Mouse (Mus musculus): ENCODE results near the gene Olfr643.

Gene Olfr643

GRCm38 (mm10) chr7:104143179-104143578, 6.0 kb upstream of the Olfr643 start, which contains the start of gene Ubqln3:
Gene Ubqln3, minus strand, starts transcription at chr7:104143279.
- no peaks in the 10 kb centered on the region for H3K27me3 ChIP-seq (ENCODE audit: insufficient read depth, low read length)
- no peaks in the 10 kb centered on the region for H3K9me3 ChIP-seq (ENCODE audit: low read length)
- no peaks in the 10 kb centered on the region for H3K36me3 ChIP-seq (ENCODE audit: insufficient read depth, low read length)
- TF ChIP-seq POU5F1 (IDR thresholded peaks at IDR 0.05; ENCODE audit: borderline replicate concordance, low read length) (no peak), NANOG (IDR thresholded peaks at IDR 0.05; ENCODE audit: borderline replicate concordance, low read length) (no peak), CTCF (conservative IDR thresholded peaks at IDR 0.05; ENCODE audit: low read length) (no peak)
- no peak within 1 kb of the TSS for H3K4me3 ChIP-seq (replicated peaks; ENCODE audit: low read length)
- no peaks in the 10 kb centered on the region for H3K4me1 ChIP-seq (replicated peaks; ENCODE audit: low read depth, low read length)

- no peak for TF ChIP-seq NANOG (IDR thresholded peaks at IDR 0.05; ENCODE audit: borderline replicate concordance, low read length)
- TF ChIP-seq CTCF (conservative IDR thresholded peaks at IDR 0.05; ENCODE audit: low read length), result no peak
- no peak for TF ChIP-seq POU5F1 (IDR thresholded peaks at IDR 0.05; ENCODE audit: borderline replicate concordance, low read length)
- no peak within 1 kb of the TSS for H3K4me3 ChIP-seq (replicated peaks; ENCODE audit: low read length)
Observed at GRCm38 (mm10) chr7:104129726-104130125, 7.5 kb downstream of the Olfr643 start, which contains the start of gene Ubqln5. Gene Ubqln5, minus strand, starts transcription at chr7:104129826.

DNA sequence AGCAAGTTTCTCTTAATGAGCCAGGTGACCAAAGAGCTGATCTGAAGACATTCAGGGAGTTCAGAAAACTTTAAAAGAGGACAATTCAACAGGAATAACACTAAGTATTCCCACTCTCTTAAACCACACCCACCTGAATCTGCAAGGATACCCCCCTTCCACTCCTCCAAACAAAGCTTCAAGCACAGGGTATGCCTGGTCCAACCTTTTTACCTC, 32.5 kb downstream of the Olfr643 start, which contains the start of gene Olfr646:
TSS of gene Olfr646 (plus strand) at position 117 of the 216 bp plus-strand sequence.
- Histone ChIP-seq H3K4me3 (replicated peaks; ENCODE audit: low read length) (no peak within 1 kb of the TSS), H3K27me3 (ENCODE audit: insufficient read depth, low read length) (no peaks in the 10 kb centered on the region), H3K9me3 (ENCODE audit: low read length) (no peaks in the 10 kb centered on the region), H3K36me3 (ENCODE audit: insufficient read depth, low read length) (no peaks in the 10 kb centered on the region), H3K4me1 (replicated peaks; ENCODE audit: low read depth, low read length) (no peaks in the 10 kb centered on the region)
- TF ChIP-seq POU5F1 (IDR thresholded peaks at IDR 0.05; ENCODE audit: borderline replicate concordance, low read length), result no peak

More at GRCm38 (mm10) chr7:104129726-104130125, 7.5 kb downstream of the Olfr643 start, which contains the start of gene Ubqln5:
- H3K36me3 ChIP-seq (ENCODE audit: insufficient read depth, low read length), result no peaks in the 10 kb centered on the region
- no peaks in the 10 kb centered on the region for H3K4me1 ChIP-seq (replicated peaks; ENCODE audit: low read depth, low read length)
- H3K9me3 ChIP-seq (ENCODE audit: low read length), result no peaks in the 10 kb centered on the region
- peaks cover 4% of the 10 kb centered on the region; the same call in 1 of the 2 replicates for H3K27me3 ChIP-seq (ENCODE audit: insufficient read depth, low read length)

DNA sequence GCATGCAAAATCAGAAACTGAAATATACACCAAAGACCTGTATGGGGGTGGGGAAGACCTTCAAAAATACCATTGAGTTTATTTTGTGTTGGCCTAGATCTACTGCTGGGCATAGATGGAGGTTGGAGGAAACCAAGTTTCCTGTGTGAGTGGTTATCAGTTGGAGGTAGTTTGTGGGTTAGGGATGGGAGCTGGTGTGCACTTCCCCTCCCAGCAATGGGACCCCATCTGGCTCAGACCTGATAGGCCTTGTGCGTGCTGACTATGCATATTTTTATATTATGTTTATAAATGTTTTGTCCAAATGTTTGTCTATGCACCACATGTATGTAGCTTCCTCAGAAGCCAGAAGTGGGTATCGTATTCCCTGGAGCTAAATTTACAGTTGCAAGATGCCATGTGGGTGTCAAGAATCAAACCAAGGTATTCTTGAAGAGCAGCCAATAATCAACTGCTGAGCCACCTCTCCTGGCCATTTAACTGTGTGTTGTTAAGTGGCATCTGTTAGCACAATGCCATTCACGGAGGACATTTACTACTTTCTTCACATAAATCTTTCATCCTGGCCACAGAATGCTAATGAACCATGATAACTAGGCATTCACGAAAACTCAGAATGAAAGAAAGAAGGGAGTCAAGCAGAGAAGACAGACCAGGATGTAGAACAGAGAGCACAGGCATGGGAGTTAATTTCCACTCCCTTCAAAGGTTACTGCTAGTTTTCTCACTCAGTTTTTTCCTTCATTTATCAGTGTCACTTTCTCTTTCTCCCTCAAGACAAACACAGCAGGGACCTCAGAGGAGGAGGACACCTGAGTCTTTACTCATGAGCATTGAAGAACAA, 33.1 kb downstream of the Olfr643 start:
- Histone ChIP-seq H3K9me3 (ENCODE audit: low read length) (no peaks in the 10 kb centered on the region), H3K36me3 (ENCODE audit: insufficient read depth, low read length) (no peaks in the 10 kb centered on the region), H3K4me3 (replicated peaks; ENCODE audit: low read length) (no peak overlapping the region), H3K4me1 (replicated peaks; ENCODE audit: low read depth, low read length) (no peaks in the 10 kb centered on the region), H3K27me3 (ENCODE audit: insufficient read depth, low read length) (no peaks in the 10 kb centered on the region)
- TF ChIP-seq NANOG (IDR thresholded peaks at IDR 0.05; ENCODE audit: borderline replicate concordance, low read length) (no peak), POU5F1 (IDR thresholded peaks at IDR 0.05; ENCODE audit: borderline replicate concordance, low read length) (no peak), CTCF (conservative IDR thresholded peaks at IDR 0.05; ENCODE audit: low read length) (no peak)

- H3K4me1 ChIP-seq (replicated peaks; ENCODE audit: low read depth, low read length), result no peaks in the 10 kb centered on the region
- no peak within 1 kb of the TSS for H3K4me3 ChIP-seq (replicated peaks; ENCODE audit: low read length)
- H3K36me3 ChIP-seq (ENCODE audit: insufficient read depth, low read length), result no peaks in the 10 kb centered on the region
- H3K9me3 ChIP-seq (ENCODE audit: low read length), result no peaks in the 10 kb centered on the region
- H3K27me3 ChIP-seq (ENCODE audit: insufficient read depth, low read length), result no peaks in the 10 kb centered on the region
- TF ChIP-seq CTCF (conservative IDR thresholded peaks at IDR 0.05; ENCODE audit: low read length) (no peak), POU5F1 (IDR thresholded peaks at IDR 0.05; ENCODE audit: borderline replicate concordance, low read length) (no peak), NANOG (IDR thresholded peaks at IDR 0.05; ENCODE audit: borderline replicate concordance, low read length) (no peak)
Observed at GRCm38 (mm10) chr7:104085365-104085764, 51.8 kb downstream of the Olfr643 start, which contains the start of gene Olfr645. Gene Olfr645, minus strand, starts transcription at chr7:104085465.

DNA sequence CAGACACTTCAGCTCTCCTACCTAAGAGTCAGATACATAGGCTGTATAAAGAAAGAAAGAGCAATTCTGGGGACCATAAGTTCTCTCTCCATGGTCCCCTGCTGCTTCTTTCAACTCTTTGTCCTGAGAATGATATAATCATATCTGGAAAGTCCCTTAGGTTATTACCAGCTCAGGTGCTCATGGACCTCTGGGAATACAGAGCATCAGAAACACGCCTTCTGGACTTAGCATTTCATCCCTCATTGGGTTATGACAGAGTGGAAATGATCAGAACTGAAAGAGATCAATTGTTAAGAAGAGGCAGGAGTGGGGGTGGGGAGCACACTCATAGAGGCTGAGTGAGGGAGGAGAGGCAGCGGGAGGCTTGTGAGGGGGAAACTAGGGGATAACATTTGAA, 65.4 kb downstream of the Olfr643 start, which contains the start of gene Olfr644:
TSS of gene Olfr644 (minus strand) at position 101 of the 400 bp plus-strand sequence.
- H3K9me3 ChIP-seq (ENCODE audit: low read length), result no peaks in the 10 kb centered on the region; the same call in 1 of the 2 replicates
- no peaks in the 10 kb centered on the region for H3K27me3 ChIP-seq (ENCODE audit: insufficient read depth, low read length)
- TF ChIP-seq POU5F1 (IDR thresholded peaks at IDR 0.05; ENCODE audit: borderline replicate concordance, low read length), result no peak
- TF ChIP-seq CTCF (conservative IDR thresholded peaks at IDR 0.05; ENCODE audit: low read length), result no peak
- H3K36me3 ChIP-seq (ENCODE audit: insufficient read depth, low read length), result no peaks in the 10 kb centered on the region
- H3K4me1 ChIP-seq (replicated peaks; ENCODE audit: low read depth, low read length), result no peaks in the 10 kb centered on the region
- H3K4me3 ChIP-seq (replicated peaks; ENCODE audit: low read length), result no peak within 1 kb of the TSS

DNA sequence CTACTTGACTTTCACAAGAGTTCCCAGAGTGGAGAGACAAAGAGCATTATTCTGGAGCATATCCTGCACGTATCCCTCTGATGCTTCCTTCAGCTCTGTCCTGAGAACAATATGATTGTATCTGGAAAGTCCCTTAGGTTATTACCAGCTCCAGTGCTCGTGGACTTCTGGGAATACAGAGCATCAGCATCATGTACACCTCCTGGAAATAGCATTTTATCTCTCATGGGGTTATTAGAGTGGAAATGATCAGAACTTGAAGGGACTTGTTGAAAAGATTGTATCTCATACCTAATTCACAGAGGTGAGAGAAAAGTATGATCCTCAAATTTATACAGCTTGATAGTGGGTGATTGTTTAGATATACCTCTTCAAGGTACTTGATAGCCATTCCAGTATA, 75.9 kb downstream of the Olfr643 start, which contains the start of gene 4930516K23Rik:
TSS of gene 4930516K23Rik (minus strand) at position 101 of the 400 bp plus-strand sequence.
- TF ChIP-seq POU5F1 (IDR thresholded peaks at IDR 0.05; ENCODE audit: borderline replicate concordance, low read length) (no peak), NANOG (IDR thresholded peaks at IDR 0.05; ENCODE audit: borderline replicate concordance, low read length) (no peak), CTCF (conservative IDR thresholded peaks at IDR 0.05; ENCODE audit: low read length) (no peak)
- no peaks in the 10 kb centered on the region for H3K36me3 ChIP-seq (ENCODE audit: insufficient read depth, low read length)
- no peak within 1 kb of the TSS for H3K4me3 ChIP-seq (replicated peaks; ENCODE audit: low read length)
- H3K27me3 ChIP-seq (ENCODE audit: insufficient read depth, low read length), result no peaks in the 10 kb centered on the region
- H3K9me3 ChIP-seq (ENCODE audit: low read length), result no peaks in the 10 kb centered on the region
- H3K4me1 ChIP-seq (replicated peaks; ENCODE audit: low read depth, low read length), result no peaks in the 10 kb centered on the region

- Histone ChIP-seq H3K27me3 (ENCODE audit: insufficient read depth, low read length) (no peaks in the 10 kb centered on the region), H3K9me3 (ENCODE audit: low read length) (no peaks in the 10 kb centered on the region)
Observed at GRCm38 (mm10) chr7:104059215-104059614, 78.0 kb downstream of the Olfr643 start.

More at GRCm38 (mm10) chr7:104059215-104059614, 78.0 kb downstream of the Olfr643 start:
- Histone ChIP-seq H3K4me1 (replicated peaks; ENCODE audit: low read depth, low read length) (no peaks in the 10 kb centered on the region), H3K36me3 (ENCODE audit: insufficient read depth, low read length) (no peaks in the 10 kb centered on the region), H3K4me3 (replicated peaks; ENCODE audit: low read length) (no peak overlapping the region)
- TF ChIP-seq CTCF (conservative IDR thresholded peaks at IDR 0.05; ENCODE audit: low read length) (no peak), POU5F1 (IDR thresholded peaks at IDR 0.05; ENCODE audit: borderline replicate concordance, low read length) (no peak), NANOG (IDR thresholded peaks at IDR 0.05; ENCODE audit: borderline replicate concordance, low read length) (no peak)

All from E14TG2a.4 (cell line).